Mouse (Mus musculus): ENCODE data around the gene Thtpa. TPM values are rescaled to one million over a fixed set of nuclear protein-coding genes. Genes with fewer than 3 reads are reported as not detected.

Thtpa gene
- total and polyA plus RNA-seq, 2 experiments = 8.7 to 15.4 TPM

DNA sequence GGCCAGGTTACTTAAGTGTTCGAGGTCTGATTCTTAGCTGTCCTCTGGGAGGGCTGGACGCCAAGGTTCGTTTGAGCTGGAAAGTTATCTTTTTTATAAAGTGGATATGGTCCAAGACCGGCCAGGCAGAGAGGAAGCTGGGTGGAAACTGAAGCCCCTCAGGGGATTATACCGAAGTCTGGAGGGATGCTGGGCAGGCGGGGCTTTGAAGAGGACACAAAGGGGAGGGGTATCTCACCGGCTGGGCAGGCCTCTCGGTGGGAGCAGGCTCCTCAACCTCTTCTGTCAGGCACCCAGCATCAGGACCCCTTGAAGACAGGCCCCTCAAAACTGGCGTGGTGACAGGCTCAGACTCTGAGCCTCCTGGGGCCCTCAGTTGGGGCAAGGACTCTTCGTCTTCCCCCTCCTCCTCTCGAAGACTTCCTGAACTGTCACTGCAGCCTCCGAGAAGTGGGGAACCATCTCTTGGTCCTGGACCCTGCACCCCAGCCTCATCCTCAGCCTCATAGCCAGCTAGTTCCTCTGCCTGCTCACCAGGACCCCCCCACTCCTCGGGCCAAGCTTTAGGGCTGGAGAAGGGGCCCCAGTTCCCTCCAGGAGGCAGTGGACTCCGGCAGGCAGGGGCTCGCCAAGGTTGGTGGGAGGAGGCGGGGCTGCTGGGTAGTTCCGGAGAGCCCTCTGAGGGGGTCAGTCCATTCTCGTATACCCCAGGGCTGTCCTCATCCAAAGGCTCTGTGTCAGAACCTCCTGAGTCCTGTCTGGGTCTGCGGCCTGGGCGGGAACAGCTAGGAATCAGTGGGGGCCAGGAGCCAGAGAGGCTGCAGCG, 14.7 kb downstream of the Thtpa start:
- H3K4me3 ChIP-seq (ENCODE audit: insufficient read depth, low read depth, low read length) = no peak overlapping the region
- H3K27ac ChIP-seq (replicated peaks; ENCODE audit: insufficient read depth, low read depth, low read length) = no peak overlapping the region
- TF ChIP-seq CTCF (IDR thresholded peaks at IDR 0.05; ENCODE audit: low read depth, low read length) (no peak), POLR2A (IDR thresholded peaks at IDR 0.05; ENCODE audit: extremely low read depth, insufficient read depth, low read length) (no peak)
- 21% methylated on average over 21 of the region's 21 CpGs for WGBS
- peaks cover 9% of the 10 kb centered on the region for H3K27me3 ChIP-seq (ENCODE audit: control insufficient read depth, insufficient read depth, low read length)
- H3K9ac ChIP-seq (ENCODE audit: low read depth, low read length) = no peak overlapping the region
- no peaks in the 10 kb centered on the region for H3K4me1 ChIP-seq (ENCODE audit: control insufficient read depth, insufficient read depth, low read length)
- no peaks in the 10 kb centered on the region for H3K79me2 ChIP-seq (ENCODE audit: control insufficient read depth, insufficient read depth, low read length)
- no peaks in the 10 kb centered on the region for H3K36me3 ChIP-seq (ENCODE audit: control insufficient read depth, insufficient read depth, low read length)
- no peak for DNase-seq (ENCODE audit: extremely low read depth, low read depth, low spot score)

DNA sequence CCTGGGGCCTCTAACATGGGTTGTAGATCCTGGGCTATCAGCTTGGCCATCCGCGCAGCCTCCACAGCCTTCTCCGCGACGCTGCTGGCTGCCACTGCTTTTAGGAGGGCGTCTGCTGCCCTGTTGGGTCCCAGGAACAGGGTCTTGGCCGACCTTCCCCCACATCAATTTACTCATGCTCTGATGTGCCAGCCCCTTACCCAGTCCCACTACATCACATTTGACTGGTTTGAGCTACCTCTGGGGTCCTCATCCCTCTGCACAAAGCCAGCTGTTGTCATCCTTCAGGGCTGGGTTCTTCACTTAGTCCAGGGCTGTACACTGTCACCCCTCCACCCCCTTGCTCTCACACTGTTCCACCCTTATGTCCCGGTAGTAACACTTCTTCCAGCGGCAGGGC, 15.5 kb downstream of the Thtpa start:
- TF ChIP-seq CTCF (IDR thresholded peaks at IDR 0.05; ENCODE audit: low read depth, low read length) (no peak), POLR2A (IDR thresholded peaks at IDR 0.05; ENCODE audit: extremely low read depth, insufficient read depth, low read length) (no peak)
- WGBS = 30% methylated on average over 9 of the region's 9 CpGs
- H3K27ac ChIP-seq (replicated peaks; ENCODE audit: insufficient read depth, low read depth, low read length) = no peak overlapping the region
- no peak overlapping the region for H3K4me3 ChIP-seq (ENCODE audit: insufficient read depth, low read depth, low read length)
- peaks cover 16% of the 10 kb centered on the region for H3K27me3 ChIP-seq (ENCODE audit: control insufficient read depth, insufficient read depth, low read length)
- no peaks in the 10 kb centered on the region for H3K79me2 ChIP-seq (ENCODE audit: control insufficient read depth, insufficient read depth, low read length)
- H3K9ac ChIP-seq (ENCODE audit: low read depth, low read length) = no peak overlapping the region
- no peak for DNase-seq (ENCODE audit: extremely low read depth, low read depth, low spot score)
- no peaks in the 10 kb centered on the region for H3K36me3 ChIP-seq (ENCODE audit: control insufficient read depth, insufficient read depth, low read length)
- H3K4me1 ChIP-seq (ENCODE audit: control insufficient read depth, insufficient read depth, low read length) = no peaks in the 10 kb centered on the region

DNA sequence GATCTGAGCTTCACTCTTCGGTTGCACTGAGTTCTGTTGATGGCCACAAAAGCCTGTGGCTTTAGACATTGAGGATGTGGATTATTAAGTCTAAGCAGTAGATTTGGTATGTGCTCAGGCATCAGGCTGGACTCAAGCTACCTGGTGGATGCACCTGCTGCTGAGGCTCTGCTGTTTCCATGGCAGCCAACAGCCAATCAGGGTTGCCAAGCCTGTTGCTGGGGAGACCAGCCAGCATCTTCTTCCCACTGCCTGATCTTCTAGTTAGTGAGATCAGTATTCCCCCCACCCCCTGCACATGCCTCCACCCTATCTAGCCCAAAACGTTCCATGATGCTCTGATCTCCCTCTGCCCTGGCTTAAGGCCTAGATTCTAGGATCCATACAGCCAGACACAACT, 17.1 kb downstream of the Thtpa start:
- Histone ChIP-seq H3K4me3 (ENCODE audit: insufficient read depth, low read depth, low read length) (no peak overlapping the region), H3K27me3 (ENCODE audit: control insufficient read depth, insufficient read depth, low read length) (peaks cover 22% of the 10 kb centered on the region), H3K36me3 (ENCODE audit: control insufficient read depth, insufficient read depth, low read length) (no peaks in the 10 kb centered on the region), H3K4me1 (ENCODE audit: control insufficient read depth, insufficient read depth, low read length) (no peaks in the 10 kb centered on the region), H3K9ac (ENCODE audit: low read depth, low read length) (no peak overlapping the region), H3K79me2 (ENCODE audit: control insufficient read depth, insufficient read depth, low read length) (no peaks in the 10 kb centered on the region), H3K27ac (replicated peaks; ENCODE audit: insufficient read depth, low read depth, low read length) (no peak overlapping the region)
- TF ChIP-seq CTCF (IDR thresholded peaks at IDR 0.05; ENCODE audit: low read depth, low read length) (no peak), POLR2A (IDR thresholded peaks at IDR 0.05; ENCODE audit: extremely low read depth, insufficient read depth, low read length) (no peak)
- WGBS = 71% methylated on average over 2 of the region's 2 CpGs
- DNase-seq (ENCODE audit: extremely low read depth, low read depth, low spot score) = no peak

- 53% methylated on average over 51 of the region's 51 CpGs for WGBS
- no peaks in the 10 kb centered on the region for H3K4me1 ChIP-seq (ENCODE audit: control insufficient read depth, insufficient read depth, low read length)
- H3K36me3 ChIP-seq (ENCODE audit: control insufficient read depth, insufficient read depth, low read length) = no peaks in the 10 kb centered on the region
- H3K27ac ChIP-seq (replicated peaks; ENCODE audit: insufficient read depth, low read depth, low read length) = no peak overlapping the region
- peaks cover 24% of the 10 kb centered on the region for H3K27me3 ChIP-seq (ENCODE audit: control insufficient read depth, insufficient read depth, low read length)
- H3K9ac ChIP-seq (ENCODE audit: low read depth, low read length) = no peak overlapping the region
- no peak for TF ChIP-seq POLR2A (IDR thresholded peaks at IDR 0.05; ENCODE audit: extremely low read depth, insufficient read depth, low read length)
- H3K4me3 ChIP-seq (ENCODE audit: insufficient read depth, low read depth, low read length) = no peak overlapping the region
- H3K79me2 ChIP-seq (ENCODE audit: control insufficient read depth, insufficient read depth, low read length) = no peaks in the 10 kb centered on the region
- DNase-seq (ENCODE audit: extremely low read depth, low read depth, low spot score) = no peak
Measured at GRCm38 (mm10) chr14:55113351-55113974, 18.9 kb downstream of the Thtpa start.

GRCm38 (mm10) chr14:55113975-55114645, 19.5 kb downstream of the Thtpa start:
- Histone ChIP-seq H3K4me3 (ENCODE audit: insufficient read depth, low read depth, low read length) (no peak overlapping the region), H3K36me3 (ENCODE audit: control insufficient read depth, insufficient read depth, low read length) (no peaks in the 10 kb centered on the region), H3K9ac (ENCODE audit: low read depth, low read length) (no peak overlapping the region), H3K4me1 (ENCODE audit: control insufficient read depth, insufficient read depth, low read length) (no peaks in the 10 kb centered on the region), H3K79me2 (ENCODE audit: control insufficient read depth, insufficient read depth, low read length) (no peaks in the 10 kb centered on the region), H3K27ac (replicated peaks; ENCODE audit: insufficient read depth, low read depth, low read length) (no peak overlapping the region), H3K27me3 (ENCODE audit: control insufficient read depth, insufficient read depth, low read length) (peaks cover 24% of the 10 kb centered on the region)
- no peak for TF ChIP-seq POLR2A (IDR thresholded peaks at IDR 0.05; ENCODE audit: extremely low read depth, insufficient read depth, low read length)
- peak; percentile 58 for TF ChIP-seq CTCF (IDR thresholded peaks at IDR 0.05; ENCODE audit: low read depth, low read length)
- WGBS = 10% methylated on average over 26 of the region's 26 CpGs
- DNase-seq (ENCODE audit: extremely low read depth, low read depth, low spot score) = no peak
